Mouse (Mus musculus) heart, postnatal 14 days (tissue): Measurements from ENCODE around the gene Thada. TPM values are rescaled to one million over a fixed set of nuclear protein-coding genes. Genes with fewer than 3 reads are reported as not detected.
A peak's percentile ranks its signal among the peaks of the same experiment; 100 is the strongest.

Source experiments
- DNase-seq, 2 experiments: peaks; one replicate each; pipeline ENCODE4 v3.0.0; 2021 to 2022
- intact Hi-C: fragments of 180-260 bp; cut with DNase I; formaldehyde crosslinking; loops from one replicate; pipeline ENCODE4 v1.15.1; 2025
- total RNA-seq, 2 experiments: library from RNA; stranded (reverse); gene quantifications; 2 replicates each; pipeline ENCODE4 v1.2.3; 2021

The Thada gene
- total RNA-seq, 2 experiments from 2014 or later: 9.1 to 10.1 TPM

DNA sequence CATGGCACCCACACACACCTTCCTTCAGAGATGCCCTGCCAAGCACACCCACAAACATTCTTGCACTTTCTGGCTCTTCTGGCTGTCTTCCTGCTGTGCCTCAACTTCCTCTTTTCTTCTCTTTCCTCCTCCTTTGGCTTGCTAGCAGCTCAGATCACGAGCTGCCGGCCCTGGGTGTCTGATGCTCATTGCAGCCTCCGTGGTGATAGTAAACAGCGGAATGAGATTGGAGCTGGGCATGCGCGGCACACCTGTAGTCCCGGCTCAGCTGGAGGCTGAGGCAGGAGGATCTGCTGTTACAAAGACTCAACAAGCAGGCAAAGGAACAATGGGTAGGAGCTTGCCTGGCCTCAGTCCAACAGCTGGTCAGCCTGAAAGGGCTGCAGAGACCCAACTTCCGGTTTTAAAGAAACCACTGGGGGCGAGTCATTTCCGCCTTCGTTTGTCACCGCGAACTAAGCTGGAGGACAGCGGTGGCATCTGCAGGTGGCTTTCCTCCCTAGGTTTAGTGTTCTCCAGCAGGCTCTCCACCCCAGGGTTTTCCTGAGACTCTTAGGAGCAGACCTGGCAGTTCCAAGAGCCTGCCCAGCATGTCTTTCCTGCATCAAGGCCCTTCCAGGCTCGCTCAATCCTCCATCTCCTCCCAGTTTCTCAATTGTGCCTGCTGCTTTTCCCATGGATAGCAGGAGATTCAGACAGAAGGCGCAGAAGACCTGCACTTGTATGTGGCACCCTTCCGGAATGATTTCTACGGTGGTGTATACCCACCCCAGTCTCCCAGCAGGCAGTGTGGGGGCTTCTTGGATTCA is 284.3 kb downstream of the Thada start:
- peak; percentile 68 to 72 for DNase-seq
- intact Hi-C loops: loop anchor here (2.0 kb wide), 1 partner anchor 33 kb away; no protein-coding TSS in a partner anchor

DNA sequence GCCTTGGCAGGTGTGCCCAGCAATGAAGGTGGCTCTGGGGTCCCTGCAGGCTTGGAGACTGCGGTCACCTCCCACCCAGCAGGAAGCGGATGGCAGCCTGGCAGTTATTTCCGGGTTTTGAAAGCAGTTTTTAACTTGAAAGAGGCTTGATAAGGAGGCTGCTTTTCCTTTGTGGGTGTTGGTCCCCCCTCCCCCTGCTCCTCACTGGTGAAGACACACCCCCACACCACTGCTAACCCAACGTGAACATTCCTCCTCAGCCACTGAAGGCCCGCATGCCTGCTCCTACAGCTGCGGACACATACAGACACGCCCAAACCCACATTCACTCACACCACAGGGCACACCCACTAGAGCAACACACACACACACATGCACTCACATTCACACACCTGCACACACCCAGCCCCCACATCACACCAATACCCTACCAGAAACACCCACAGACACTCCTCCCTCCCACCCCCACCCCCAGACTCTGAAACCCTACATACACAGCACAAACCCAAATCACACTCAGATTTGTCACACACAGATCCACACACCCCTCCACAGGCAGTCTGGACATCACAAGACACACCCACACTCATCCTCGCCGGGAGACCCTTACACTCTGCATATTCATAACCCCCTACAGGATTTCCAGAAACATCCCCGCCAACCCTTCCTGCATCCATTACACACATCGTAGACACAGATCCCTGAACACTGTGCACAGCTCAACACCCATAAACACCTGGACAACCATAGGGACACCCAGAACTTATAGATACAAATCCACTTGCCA is 285.1 kb downstream of the Thada start:
- intact Hi-C loops: loop anchor here (2.0 kb wide), 1 partner anchor 32 kb away; no protein-coding TSS in a partner anchor
- peak in 1 of 2 experiments; percentile 37 for DNase-seq

DNA sequence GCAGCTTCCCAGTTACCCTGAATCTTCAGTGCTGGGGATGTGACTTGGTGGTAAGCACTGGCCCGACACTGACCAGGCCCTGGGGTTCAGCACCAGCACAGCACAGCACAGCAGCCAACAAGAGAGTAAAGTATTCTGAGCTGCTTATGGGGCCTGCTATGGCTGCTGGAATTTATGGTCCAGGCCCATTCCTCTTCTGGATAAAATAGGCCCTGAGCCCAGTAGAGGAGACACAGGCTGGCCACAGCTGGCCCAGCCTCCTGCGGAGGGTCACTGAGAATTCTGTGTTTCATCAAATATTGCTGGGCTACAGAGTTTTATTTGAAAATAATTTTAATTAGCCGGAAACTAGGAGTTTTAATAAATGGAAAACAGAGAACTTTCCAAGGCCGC is 286.0 kb downstream of the Thada start:
- DNase-seq: peak in 1 of 2 experiments; percentile 58
- intact Hi-C loops: loop anchor here (2.0 kb wide), 1 partner anchor 31 kb away; no protein-coding TSS in a partner anchor

DNA sequence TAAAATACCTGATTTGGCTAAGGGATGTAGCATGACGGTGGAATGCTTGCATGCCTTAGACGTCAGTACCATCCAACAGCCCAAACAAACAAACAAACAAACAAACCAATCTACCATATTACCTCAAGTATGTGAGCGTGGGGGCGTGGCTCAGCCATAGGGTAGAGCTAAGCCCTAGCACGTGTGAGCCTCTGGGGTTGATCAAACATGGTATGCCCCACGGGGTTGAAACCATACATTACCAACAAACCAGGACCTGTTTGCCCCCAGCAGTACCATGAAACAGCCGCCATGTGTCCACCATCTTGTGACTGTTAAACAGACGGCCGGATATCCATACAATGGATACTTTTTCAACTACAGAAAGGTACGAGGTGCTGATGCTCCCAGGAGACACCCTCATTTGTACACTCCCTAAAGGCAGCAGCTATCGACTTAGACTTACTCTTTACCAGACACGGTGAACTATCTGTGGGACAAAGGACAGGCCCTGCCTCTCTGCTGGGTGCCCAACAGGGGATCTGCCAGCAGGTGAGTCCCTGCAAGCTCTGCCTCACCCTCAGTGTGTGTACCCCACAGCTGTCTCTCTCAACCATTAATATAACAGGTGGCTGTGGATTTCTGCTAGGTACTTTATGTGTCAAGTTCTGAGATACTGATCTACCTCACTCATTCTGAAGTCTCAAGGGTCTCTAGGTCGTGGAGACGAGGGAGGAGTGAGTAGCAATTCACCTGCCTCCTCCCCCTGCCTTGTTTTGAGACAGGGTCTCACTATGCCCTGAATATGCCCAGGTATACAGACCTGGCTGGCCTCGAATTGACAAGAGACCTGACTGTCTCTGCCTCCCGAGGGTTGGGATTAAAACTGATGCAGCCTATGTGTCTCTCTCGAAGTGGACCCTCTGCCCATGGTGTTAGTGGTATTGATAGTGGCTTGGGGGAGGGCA is 286.7 kb downstream of the Thada start:
- peak in 1 of 2 experiments; percentile 1 for DNase-seq
- intact Hi-C loops: no loop called here

DNA sequence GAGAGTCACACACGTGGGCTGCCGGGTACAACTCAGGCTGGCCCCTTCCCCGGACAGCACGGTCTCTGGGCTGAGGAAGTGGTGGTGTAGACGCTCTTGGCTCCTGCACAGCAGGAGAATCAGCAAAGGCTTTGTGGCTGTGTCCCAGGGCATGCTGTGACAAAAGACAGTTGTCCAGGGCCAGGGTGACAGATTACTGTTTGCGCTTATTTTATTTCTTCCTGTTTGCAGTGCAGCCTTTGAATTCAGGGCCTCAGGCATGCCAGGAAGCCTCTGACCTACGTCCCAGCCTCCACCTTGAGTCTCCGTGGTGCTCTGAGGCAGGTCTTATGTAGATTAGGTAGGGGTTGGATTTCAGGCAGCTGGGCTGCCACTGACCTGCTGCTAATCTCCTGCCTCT is 288.5 kb downstream of the Thada start:
- peak in 1 of 2 experiments; percentile 4 for DNase-seq
- intact Hi-C loops: no loop called here

DNA sequence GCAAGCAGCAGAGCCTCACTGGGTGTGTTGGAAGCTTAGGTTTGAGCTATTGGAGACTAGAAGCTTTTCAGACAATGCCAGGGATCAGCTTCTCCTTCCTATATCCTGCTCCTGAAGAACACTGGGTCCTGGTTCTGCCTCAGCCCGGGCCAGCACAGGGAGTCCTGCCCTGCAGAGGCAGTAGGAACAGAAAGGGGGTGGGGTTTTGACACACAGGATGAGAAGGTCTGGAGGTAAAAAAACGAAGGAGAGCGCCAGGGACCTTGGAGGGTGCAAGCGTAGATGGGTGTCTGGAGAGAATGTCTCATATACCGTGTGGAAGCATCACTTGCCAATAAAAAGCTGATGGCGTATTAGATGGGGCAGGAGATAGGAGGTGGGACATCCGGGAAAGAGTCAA is 289.6 kb downstream of the Thada start:
- peak in 1 of 2 experiments; percentile 0 for DNase-seq
- intact Hi-C loops: no loop called here

DNA sequence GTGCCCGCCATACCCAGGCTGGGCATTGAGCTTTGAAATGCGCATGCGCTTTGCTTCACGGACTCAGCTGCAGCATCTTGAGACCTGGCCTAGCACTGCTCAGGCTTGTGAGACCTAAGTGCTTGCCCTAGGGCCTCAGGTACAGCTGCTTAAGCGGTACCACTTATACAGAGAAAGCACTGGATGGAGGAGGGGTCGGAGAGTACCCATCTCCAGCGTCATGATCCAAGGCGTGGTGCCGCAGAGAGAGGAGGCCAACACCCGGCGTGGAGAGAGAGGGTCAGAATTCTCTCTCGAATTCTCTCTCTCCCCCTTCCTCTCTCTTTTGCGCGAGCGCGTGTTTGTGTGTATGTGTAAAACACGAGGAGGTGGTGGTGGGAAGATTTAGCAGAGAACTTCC is 290.8 kb downstream of the Thada start:
- intact Hi-C loops: no loop called here
- DNase-seq: peak in 1 of 2 experiments; percentile 0

DNA sequence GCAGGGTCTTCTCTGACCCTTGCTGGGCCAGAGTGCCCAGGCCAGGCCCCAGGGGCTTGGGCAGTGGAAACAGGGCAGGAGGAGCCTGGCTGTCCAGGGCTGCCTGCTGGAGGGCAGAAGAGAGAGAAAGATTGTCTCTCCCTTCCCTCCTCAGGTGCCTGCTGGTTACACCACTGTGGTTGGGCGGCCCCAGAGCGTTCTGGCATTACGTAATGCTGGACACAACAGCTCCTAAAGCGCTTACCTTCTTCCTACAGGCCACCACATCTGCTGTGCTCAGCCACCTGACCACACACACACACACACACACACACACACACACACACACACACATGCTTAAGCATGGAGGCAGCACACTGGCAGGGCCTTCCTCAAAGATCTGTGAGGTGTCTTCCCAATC is 298.6 kb downstream of the Thada start:
- intact Hi-C loops: no loop called here
- DNase-seq: peak in 1 of 2 experiments; percentile 0

DNA sequence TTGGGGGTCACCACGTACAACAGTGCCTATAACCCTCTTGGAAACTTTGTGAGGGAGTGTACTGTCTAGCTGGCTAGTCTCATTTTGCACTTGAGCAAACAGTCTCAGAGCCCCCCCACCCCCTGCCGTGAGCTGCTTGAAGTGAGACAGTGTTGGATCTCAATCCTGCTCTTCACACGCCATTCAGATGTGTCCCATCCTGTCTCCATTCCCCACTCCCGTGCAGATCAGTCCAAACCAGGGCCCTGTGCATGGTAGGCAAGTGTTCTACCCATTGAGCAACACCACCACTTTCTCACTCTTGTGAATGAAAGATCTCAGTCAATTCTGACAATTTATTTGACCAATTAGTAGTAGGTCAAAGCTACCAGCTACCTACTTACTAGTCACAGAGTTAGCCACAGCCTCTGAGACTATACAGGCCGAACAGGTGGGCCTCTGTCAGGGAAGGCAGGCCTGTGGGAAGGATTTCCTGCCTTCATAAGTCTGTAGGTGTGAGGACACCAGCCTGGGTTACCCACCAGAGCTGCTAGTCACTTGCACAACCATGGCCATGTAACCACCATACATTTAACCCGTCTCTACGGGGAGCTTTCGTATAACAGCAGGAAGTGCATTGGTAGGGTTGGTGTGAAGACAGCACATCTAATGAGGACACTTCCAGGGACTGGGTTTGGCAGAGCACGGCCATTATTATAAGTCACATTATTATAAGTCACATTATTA is 299.7 kb downstream of the Thada start:
- peak in 1 of 2 experiments; percentile 0 for DNase-seq
- intact Hi-C loops: no loop called here

DNA sequence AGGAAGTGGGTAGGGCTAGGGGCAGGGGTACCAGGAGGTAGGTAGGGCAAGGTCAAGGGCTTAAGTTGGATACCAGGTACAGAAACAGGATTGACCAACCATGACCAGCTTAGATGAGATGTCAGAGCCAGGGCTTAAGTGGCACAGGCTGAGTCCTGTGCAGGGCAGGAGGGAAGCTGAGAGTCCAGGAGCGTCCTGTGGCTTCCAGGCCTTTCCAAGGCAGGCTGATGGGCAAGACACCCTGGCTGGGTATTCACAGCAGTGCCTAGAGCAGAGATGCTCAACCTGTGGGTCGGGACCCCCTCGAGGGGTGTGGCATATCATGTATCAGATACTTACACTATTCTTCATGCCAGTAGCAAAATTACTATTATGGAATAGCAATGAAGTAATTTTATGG is 300.3 kb downstream of the Thada start:
- no peak for DNase-seq
- intact Hi-C loops: no loop called here

DNA sequence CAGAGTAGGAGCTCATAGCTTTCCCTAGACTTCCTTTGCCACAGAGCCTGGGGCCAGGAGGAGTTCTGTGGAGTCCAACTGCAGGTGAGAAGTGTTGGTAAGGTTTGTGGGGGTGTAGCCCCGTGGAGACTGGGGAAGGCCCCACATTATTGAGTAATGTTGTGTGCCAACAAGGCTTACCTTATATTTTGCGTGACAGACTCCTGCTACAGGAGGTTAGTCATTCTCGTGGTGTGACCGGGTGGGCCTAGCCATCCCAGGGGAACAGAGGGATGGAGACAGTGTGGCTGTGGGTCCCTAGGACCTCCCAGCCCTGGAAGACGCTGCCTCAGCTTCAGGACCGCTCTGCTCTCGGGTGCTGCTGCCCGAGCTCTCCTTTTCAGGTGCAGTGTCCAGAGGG is 301.9 kb downstream of the Thada start:
- intact Hi-C loops: no loop called here
- DNase-seq: peak in 1 of 2 experiments; percentile 0

DNA sequence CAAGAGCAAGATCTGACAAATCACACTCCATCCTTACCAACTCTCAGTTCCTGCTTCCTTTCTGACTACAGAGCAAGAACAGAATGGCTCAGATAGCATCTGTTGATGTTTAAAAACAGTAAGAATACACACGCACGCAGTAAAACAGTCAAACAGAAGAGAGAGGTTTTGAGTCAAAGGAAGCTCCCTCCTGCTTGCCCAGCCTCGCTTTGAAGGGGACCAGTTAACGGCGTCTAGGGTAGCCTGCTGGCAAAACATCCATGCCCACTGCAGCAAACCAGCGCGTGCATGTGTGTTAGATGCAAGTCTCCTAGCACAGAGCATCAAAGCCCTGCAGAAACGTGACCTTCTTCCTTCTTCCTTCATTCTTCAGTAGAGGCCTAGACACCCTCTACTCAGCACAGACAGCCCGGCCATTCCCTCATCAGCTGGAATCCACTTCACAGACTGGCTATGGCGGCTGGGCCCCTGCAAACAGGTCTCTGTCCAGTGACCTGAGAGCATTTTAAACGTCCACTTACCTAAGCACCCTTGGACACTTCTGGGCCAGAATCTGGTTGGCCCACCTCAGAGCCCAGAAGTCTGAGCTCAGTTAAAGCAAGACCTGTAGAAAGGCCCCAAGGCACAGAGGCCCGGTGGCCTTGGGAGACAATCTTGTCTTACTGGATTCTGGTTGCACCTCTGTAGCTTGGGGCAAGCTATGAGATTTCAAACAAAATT is 302.8 kb downstream of the Thada start:
- peak in 1 of 2 experiments; percentile 1 for DNase-seq
- intact Hi-C loops: no loop called here

DNA sequence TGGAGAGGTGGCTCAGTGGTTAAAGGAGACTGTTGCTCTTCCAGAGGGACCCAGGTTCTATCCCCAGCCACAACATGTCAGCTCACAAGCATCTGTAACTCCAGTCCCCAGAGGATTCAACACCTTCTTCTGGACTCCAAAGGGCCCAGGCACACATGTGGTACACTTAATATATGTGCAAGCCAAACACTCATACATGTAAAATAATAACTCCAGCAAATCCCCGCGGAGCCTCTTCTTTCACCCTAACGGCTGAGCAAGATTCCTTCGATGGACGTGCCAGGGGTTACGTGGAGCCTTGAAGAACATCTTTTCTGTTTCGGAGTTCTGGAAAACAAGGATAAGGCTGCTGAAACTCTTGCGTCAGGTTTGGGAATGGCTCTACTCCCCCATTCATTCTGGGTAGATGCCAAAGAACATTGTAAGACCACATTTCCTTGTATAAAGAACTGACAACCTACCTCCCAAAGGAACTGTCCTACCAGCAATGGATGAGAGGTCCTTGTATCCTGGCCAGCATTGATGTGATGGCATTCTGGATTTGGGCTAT is 303.7 kb downstream of the Thada start:
- intact Hi-C loops: no loop called here
- peak in 1 of 2 experiments; percentile 1 for DNase-seq

DNA sequence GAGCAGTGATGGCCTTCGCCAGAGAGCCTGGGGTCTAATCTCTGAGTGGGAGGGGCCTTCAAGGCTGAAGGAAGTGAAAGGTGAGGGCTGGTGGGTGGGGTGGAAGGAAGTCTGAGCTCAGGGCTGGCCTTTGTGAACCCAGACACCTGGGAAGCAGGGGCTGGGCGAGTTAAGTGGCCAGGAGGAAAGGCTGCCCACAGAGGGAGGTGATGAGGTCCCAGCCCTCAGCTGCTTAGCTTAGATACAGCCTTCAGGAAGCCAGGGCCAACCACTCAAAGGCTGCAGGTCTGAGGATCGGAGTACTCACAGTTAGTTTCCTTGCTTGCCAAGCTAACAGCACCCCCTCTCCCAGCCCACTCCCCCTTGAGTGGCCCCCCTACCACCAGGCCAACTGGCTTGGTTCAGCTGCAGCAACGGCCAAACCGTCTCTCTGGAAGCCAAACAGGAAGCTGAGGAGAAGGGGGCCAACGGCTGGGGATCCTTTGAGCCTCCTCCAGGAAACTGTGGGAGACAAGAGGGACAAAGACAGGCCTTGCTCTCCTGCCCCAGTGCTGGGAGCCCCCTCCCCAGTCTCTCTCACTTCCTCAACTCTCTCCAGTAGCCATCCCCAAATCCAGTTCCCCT is 304.7 kb downstream of the Thada start:
- peak; percentile 17 to 55 for DNase-seq
- intact Hi-C loops: no loop called here

DNA sequence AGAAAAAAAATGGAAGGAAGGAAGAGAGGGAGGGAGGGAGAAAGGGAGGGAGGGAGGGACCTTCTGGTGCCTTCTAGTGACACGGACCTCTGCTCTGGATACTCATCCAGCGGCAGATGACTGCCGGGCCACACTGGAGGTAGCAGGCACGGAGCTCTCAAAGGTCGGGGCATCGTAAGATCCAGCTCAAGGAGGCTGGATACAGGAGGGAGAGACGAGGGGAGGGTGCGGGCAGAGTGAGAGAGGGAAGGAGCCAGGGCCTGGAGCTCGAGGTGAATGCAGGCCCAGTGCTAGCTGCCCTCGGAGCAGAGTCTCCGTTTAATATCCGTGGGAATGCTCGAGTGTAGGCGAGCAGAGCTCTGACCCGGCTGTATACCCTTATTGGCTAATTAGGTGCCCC is 307.1 kb downstream of the Thada start:
- intact Hi-C loops: no loop called here
- no peak for DNase-seq

DNA sequence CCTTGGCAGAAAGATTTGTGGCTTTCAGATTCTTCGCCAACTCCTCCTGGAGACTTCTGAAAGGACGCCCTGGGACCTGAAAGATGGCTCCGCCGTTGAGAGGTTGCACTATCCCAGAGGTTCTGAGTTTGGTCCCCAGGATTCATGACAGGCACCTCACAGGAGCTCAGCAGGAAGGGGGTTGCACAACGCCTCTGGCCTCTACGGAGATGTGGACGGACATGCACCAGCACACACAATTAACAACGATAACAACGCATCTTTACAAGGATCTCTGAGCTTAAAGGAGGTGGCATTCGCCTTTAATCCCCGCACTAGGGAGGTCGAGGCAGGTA is 307.6 kb downstream of the Thada start:
- intact Hi-C loops: no loop called here
- DNase-seq: no peak

DNA sequence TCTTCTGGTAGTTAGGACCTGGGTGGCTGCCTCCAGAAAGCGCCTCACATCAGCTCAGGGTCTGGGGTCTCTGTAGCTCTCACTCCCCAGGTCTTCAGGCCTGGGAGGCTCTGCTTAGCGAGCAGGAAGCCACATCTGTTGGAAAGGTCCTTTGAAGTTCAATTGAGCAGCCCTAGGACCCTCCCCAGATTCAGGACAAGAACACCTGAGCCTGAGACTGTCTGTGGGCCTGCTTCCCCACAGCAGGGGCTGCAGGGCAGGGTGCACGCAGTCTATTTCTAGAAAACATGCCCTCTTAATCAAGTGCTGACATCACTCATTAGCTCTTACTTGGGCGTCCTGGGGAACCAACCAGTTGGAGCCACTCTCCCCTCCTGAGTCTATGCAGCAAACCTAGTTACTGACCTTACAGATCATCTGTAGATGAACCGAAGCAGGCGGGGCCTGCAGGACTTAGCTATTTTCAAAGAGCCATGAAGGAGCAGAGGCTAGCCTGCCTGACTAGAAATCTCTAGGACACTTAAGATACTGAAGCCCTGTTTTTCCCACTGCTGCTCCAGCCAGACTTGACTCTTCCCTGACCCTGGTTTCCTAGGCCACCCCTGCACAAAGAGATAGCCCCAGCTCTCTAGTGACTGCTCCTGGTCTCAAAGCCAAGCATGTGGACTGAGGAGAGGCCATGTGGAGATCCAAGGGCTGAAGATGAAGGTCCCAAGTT is 308.1 kb downstream of the Thada start:
- intact Hi-C loops: no loop called here
- DNase-seq: peak in 1 of 2 experiments; percentile 0
